Mouse (Mus musculus) layer of hippocampus, postnatal 25 days (tissue): ENCODE data around the gene Adcy2. TPM values are rescaled to one million over a fixed set of nuclear protein-coding genes. Genes with fewer than 3 reads are reported as not detected.

Experiments used
- DNase-seq, 2 experiments: peaks; one replicate each; pipeline ENCODE4 v3.0.0; 2022; ENCODE audit warnings: mixed read lengths in 2 of 2, low spot score in 1 of 2; ENCODE audit errors: extremely low spot score in 1 of 2
- total RNA-seq, 2 experiments: library from RNA; stranded (reverse); gene quantifications; 2 replicates each; pipeline ENCODE4 v1.2.3; 2021

Gene Adcy2
- total RNA-seq, result 100 to 1,000 TPM in 1 of 2 experiments, 10 to 100 TPM in 1; 62.7 to 109 TPM

GRCm38 (mm10) chr13:68998918-68999801 is at the start of gene Adcy2:
Adcy2 (minus strand) TSS chr13:68999541.
- DNase-seq, result peak; percentile 54 to 61

GRCm38 (mm10) chr13:69036991-69037597 is 37.8 kb upstream of the Adcy2 start:
- DNase-seq, result no peak

- DNase-seq, result no peak
Measured at GRCm38 (mm10) chr13:69034621-69035020, 35.3 kb upstream of the Adcy2 start.

- no peak for DNase-seq
Measured at GRCm38 (mm10) chr13:69033532-69033931, 34.2 kb upstream of the Adcy2 start.

- no peak for DNase-seq
Measured at GRCm38 (mm10) chr13:69029078-69029757, 29.9 kb upstream of the Adcy2 start.

- no peak for DNase-seq
Measured at GRCm38 (mm10) chr13:69024964-69025363, 25.6 kb upstream of the Adcy2 start.

GRCm38 (mm10) chr13:69023239-69023638 is 23.9 kb upstream of the Adcy2 start:
- DNase-seq, result no peak

GRCm38 (mm10) chr13:69020574-69020973 is 21.2 kb upstream of the Adcy2 start:
- no peak for DNase-seq

GRCm38 (mm10) chr13:69006915-69007314 is 7.6 kb upstream of the Adcy2 start:
- no peak for DNase-seq

- DNase-seq, result no peak
Measured at GRCm38 (mm10) chr13:69006091-69006490, 6.8 kb upstream of the Adcy2 start.

GRCm38 (mm10) chr13:69004406-69004805 is 5.1 kb upstream of the Adcy2 start:
- DNase-seq, result no peak

GRCm38 (mm10) chr13:69002631-69003030 is 3.3 kb upstream of the Adcy2 start:
- no peak for DNase-seq

GRCm38 (mm10) chr13:69002173-69002572 is 2.8 kb upstream of the Adcy2 start:
- DNase-seq, result peak in 1 of 2 experiments; percentile 75

- DNase-seq, result no peak
Measured at GRCm38 (mm10) chr13:68999826-69000225, 485 bp upstream of the Adcy2 start.

GRCm38 (mm10) chr13:68998558-68998917 is 803 bp downstream of the Adcy2 start:
- no peak for DNase-seq

- no peak for DNase-seq
Measured at GRCm38 (mm10) chr13:68997821-68998551, 1.4 kb downstream of the Adcy2 start.

- no peak for DNase-seq
Measured at GRCm38 (mm10) chr13:68997386-68997785, 2.0 kb downstream of the Adcy2 start.

- no peak for DNase-seq
Measured at GRCm38 (mm10) chr13:68996661-68997060, 2.7 kb downstream of the Adcy2 start.

- no peak for DNase-seq
Measured at GRCm38 (mm10) chr13:68985789-68986188, 13.6 kb downstream of the Adcy2 start.

GRCm38 (mm10) chr13:68984000-68984399 is 15.3 kb downstream of the Adcy2 start:
- no peak for DNase-seq

- DNase-seq, result no peak
Measured at GRCm38 (mm10) chr13:68981048-68981447, 18.3 kb downstream of the Adcy2 start.
